Mouse (Mus musculus) gastrocnemius, postnatal 4 days (tissue): ENCODE results near the gene Icam4. TPM values are rescaled to one million over a fixed set of nuclear protein-coding genes. Genes with fewer than 3 reads are reported as not detected.

ENCODE experiments used
- microRNA-seq: library from miRNA; unstranded; fragments of <30 nt; microRNA quantifications from one replicate; pipeline ENCODE4 v1.2.0, GENCODE M21; 2021
- total RNA-seq, 2 experiments: library from RNA; stranded (reverse); gene quantifications; 2 replicates each; pipeline ENCODE4 v1.2.3; 2021

Icam4 gene
- total RNA-seq, 2 experiments from 2014 or later, result not detected

Small RNA genes within 50 kb of the gene (microRNA-seq; reads per million reads assigned to microRNA genes)
- not detected for gene Mir1900
- gene Mir7082, result not detected

Other genes starting within 250 kb of the Icam4 start
- 100 to 1,000 TPM; 156 to 159 TPM for gene Col5a3, start 214.3 kb upstream of the Icam4 start, total RNA-seq
- not detected for gene Rdh8, start 210.9 kb upstream of the Icam4 start, total RNA-seq
- 1 to 10 TPM; 8.2 to 9.7 TPM for gene A230050P20Rik, start 160.7 kb upstream of the Icam4 start, total RNA-seq
- gene Angptl6, start 149.6 kb upstream of the Icam4 start, total RNA-seq, result 1 to 10 TPM; 3.9 to 4.5 TPM
- gene Ppan, start 141.2 kb upstream of the Icam4 start, total RNA-seq, result 10 to 100 TPM; 25.0 to 28.7 TPM
- 100 to 1,000 TPM; 146 to 158 TPM for gene Eif3g, start 130.8 kb upstream of the Icam4 start, total RNA-seq
- gene Dnmt1, start 69.5 kb upstream of the Icam4 start, total RNA-seq, result 10 to 100 TPM; 44.5 to 46.0 TPM
- gene S1pr2, start 52.6 kb upstream of the Icam4 start, total RNA-seq, result 10 to 100 TPM; 19.8 to 20.2 TPM
- gene Mrpl4, start 26.6 kb upstream of the Icam4 start, total RNA-seq, result 10 to 100 TPM; 42.7 to 49.2 TPM
- 1 to 10 TPM; 5.4 to 6.7 TPM for gene Icam1, start 13.4 kb upstream of the Icam4 start, total RNA-seq
- gene Icam5, start 2.7 kb downstream of the Icam4 start, total RNA-seq, result under 1 TPM in 1 of 2 experiments, not detected in 1; 0.08 TPM
- gene Zglp1, start 37.7 kb downstream of the Icam4 start, total RNA-seq, result not detected
- under 1 TPM; 0.29 to 0.59 TPM for gene Gm49373, start 43.7 kb downstream of the Icam4 start, total RNA-seq
- 10 to 100 TPM; 28.6 to 31.6 TPM for gene Fdx1l, start 44.2 kb downstream of the Icam4 start, total RNA-seq
- gene Gm38431, start 62.6 kb downstream of the Icam4 start, total RNA-seq, result 1 to 10 TPM; 1.3 to 1.7 TPM
- 10 to 100 TPM; 33.0 to 37.3 TPM for gene Raver1, start 62.6 kb downstream of the Icam4 start, total RNA-seq
- gene Tyk2, start 101.9 kb downstream of the Icam4 start, total RNA-seq, result 1 to 10 TPM; 9.3 TPM
- 100 to 1,000 TPM; 160 to 163 TPM for gene Cdc37, start 120.6 kb downstream of the Icam4 start, total RNA-seq
- 10 to 100 TPM; 11.6 to 13.8 TPM for gene Pde4a, start 136.3 kb downstream of the Icam4 start, total RNA-seq
- gene Keap1, start 210.0 kb downstream of the Icam4 start, total RNA-seq, result 10 to 100 TPM; 52.2 to 55.0 TPM
- gene S1pr5, start 219.1 kb downstream of the Icam4 start, total RNA-seq, result under 1 TPM; 0.26 to 0.32 TPM
- 10 to 100 TPM; 28.0 to 30.0 TPM for gene Atg4d, start 235.9 kb downstream of the Icam4 start, total RNA-seq